Mouse (Mus musculus): ENCODE data around the gene Psmb11. TPM values are rescaled to one million over a fixed set of nuclear protein-coding genes. Genes with fewer than 3 reads are reported as not detected.

The Psmb11 gene
- total RNA-seq, 2 experiments from 2014 or later: 0.07 TPM; not detected in 1

DNA sequence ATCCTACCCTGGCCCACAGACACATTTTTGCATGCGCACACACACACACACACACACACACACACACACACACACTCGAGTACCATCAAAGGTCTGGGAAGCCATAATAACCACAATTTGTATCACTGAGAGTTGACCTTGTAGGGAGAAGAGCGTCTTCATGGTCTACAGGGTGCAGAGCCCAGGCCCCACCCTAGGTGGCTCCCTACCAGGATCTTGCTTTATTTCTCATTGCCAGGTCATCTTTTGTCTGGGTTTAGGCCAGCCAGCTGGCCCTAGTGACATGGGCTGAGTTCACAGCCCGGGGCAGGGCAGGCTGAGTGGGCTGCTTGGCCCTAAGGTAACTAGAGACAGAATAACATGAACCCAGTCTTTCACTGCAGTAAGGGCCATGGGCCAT is 12.9 kb downstream of the Psmb11 start:
- no peak for DNase-seq (ENCODE audit: low spot score in 2 of 2)
- intact Hi-C loops (cut with DNase I): no loop called here

DNA sequence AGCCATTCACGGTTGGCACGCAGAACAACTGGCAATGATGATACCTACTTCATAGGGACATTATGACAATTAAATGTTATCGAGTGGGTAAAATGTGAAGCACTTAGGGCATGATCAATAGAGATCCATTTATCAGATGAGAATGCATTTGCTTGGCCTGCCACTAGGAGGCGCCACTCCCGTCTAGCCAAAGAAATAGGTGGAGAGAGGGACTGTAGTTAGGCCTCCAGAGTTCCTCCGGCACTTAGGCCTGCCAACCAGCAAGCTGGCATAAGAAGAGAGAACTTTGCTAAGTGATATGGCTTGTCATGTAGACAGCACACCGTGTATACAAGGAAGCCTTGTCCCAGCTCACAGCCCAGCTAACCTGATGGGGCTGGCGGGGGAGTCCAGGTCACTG is 15.7 kb downstream of the Psmb11 start:
- DNase-seq (ENCODE audit: low spot score in 2 of 2): no peak
- intact Hi-C loops (cut with DNase I): loop anchor here (1.0 kb wide), 1 partner anchor 68 kb away; no protein-coding TSS in a partner anchor

GRCm38 (mm10) chr14:54638210-54638609 is 17.0 kb downstream of the Psmb11 start:
- intact Hi-C loops (cut with DNase I): no loop called here
- DNase-seq (ENCODE audit: low spot score in 2 of 2): peak in 1 of 2 experiments; percentile 49

- intact Hi-C loops (cut with DNase I): loop anchor here (2.0 to 5.0 kb wide), 4 partner anchors 57 to 581 kb away; partner anchors contain the start of gene Prmt5
- DNase-seq (ENCODE audit: low spot score in 2 of 2): no peak
These were observed 18.9 kb downstream of the Psmb11 start for GRCm38 (mm10) chr14:54640121-54640520.

GRCm38 (mm10) chr14:54640946-54641304 is 19.7 kb downstream of the Psmb11 start, which contains the start of gene Gm17606:
Gene Gm17606 (plus strand): TSS chr14:54640952.
- no peak for DNase-seq (ENCODE audit: low spot score in 2 of 2)
- intact Hi-C loops (cut with DNase I): loop anchor here (1.0 to 5.0 kb wide), 5 partner anchors 58 to 582 kb away; partner anchors contain the start of gene Prmt5

DNA sequence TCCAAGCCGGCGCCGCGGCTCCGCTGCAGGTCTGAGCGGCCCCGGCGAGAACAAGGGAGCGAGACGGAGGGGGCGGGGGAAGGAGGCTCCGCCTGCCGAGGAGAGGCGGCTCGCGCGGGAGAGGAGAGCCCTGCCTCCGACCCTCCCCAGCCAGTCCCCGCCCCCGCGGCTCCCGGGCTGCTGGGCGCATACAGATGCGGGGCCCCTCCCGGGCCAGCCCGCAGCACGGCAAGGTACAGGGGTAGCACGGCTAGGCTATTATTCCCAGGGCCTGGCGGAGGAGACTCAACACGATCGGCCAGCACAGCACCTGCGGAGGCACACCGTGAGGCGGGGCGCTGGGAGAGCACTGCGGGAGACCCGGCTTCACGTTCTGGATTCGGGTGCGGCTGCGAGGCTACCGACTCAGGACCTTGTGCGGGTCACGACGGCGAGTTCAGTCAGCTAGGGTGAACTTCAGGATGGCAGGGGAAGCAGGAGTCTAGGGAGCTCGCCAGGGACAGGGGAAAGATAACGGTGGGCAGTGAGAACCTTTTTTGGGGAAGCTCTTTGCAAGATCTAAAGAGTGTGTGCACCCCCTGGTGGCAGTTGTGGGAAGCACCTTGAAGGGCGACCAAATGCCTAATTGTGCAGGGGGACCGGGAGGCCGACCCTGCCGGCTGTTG is 20.2 kb downstream of the Psmb11 start, which contains the start of gene Cdh24:
Gene Cdh24 (minus strand): TSS at position 60 of the 665 bp plus-strand sequence.
- intact Hi-C loops (cut with DNase I): loop anchor here (1.0 to 5.0 kb wide), 5 partner anchors 59 to 583 kb away; partner anchors contain the start of gene Prmt5
- DNase-seq (ENCODE audit: low spot score in 2 of 2): peak; percentile 87 to 89

GRCm38 (mm10) chr14:54642224-54642944 is 21.2 kb downstream of the Psmb11 start:
- no peak for DNase-seq (ENCODE audit: low spot score in 2 of 2)
- intact Hi-C loops (cut with DNase I): loop anchor here (5.0 kb wide), 1 partner anchor 415 kb away; no protein-coding TSS in a partner anchor

- no peak for DNase-seq (ENCODE audit: low spot score in 2 of 2)
- intact Hi-C loops (cut with DNase I): loop anchor here (5.0 kb wide), 1 partner anchor 416 kb away; no protein-coding TSS in a partner anchor
These were observed 21.8 kb downstream of the Psmb11 start for GRCm38 (mm10) chr14:54643011-54643410.

- DNase-seq (ENCODE audit: low spot score in 2 of 2): no peak
- intact Hi-C loops (cut with DNase I): loop anchor here (5.0 kb wide), 1 partner anchor 417 kb away; no protein-coding TSS in a partner anchor
These were observed 23.1 kb downstream of the Psmb11 start for GRCm38 (mm10) chr14:54644294-54644693.

GRCm38 (mm10) chr14:54646455-54646854 is 25.2 kb downstream of the Psmb11 start:
- no peak for DNase-seq (ENCODE audit: low spot score in 2 of 2)
- intact Hi-C loops (cut with DNase I): no loop called here

GRCm38 (mm10) chr14:54646898-54647636 is 25.8 kb downstream of the Psmb11 start:
- intact Hi-C loops (cut with DNase I): no loop called here

DNA sequence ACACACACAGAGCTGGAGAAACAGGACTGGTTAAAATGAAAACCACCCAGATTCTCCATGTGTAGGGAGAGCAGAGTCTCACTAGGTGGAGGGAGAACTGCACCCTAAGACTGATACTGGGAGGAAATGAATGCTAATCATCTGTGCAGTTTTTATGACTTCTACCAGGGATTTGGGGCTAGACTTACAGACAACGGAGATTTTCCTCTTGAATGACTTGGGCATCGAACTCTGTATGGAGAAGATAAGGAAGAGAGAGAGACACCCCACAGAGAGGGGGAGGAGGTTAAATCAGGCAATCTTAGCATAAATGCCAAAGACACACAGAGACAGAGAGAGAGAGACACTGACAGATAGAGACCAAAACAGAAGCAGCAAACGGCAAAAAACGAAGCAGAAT is 26.7 kb downstream of the Psmb11 start:
- intact Hi-C loops (cut with DNase I): no loop called here
- no peak for DNase-seq (ENCODE audit: low spot score in 2 of 2)

More at GRCm38 (mm10) chr14:54646898-54647636, 25.8 kb downstream of the Psmb11 start:
- no peak for DNase-seq (ENCODE audit: low spot score in 2 of 2)

- DNase-seq (ENCODE audit: low spot score in 2 of 2): peak; percentile 81 to 92
- intact Hi-C loops (cut with DNase I): loop anchor here (1.0 kb wide), 1 partner anchor 50 kb away; no protein-coding TSS in a partner anchor
These were observed 29.6 kb downstream of the Psmb11 start for GRCm38 (mm10) chr14:54650621-54651454.

GRCm38 (mm10) chr14:54651556-54651955 is 30.3 kb downstream of the Psmb11 start:
- no peak for DNase-seq (ENCODE audit: low spot score in 2 of 2)
- intact Hi-C loops (cut with DNase I): loop anchor here (1.0 kb wide), 1 partner anchor 50 kb away; no protein-coding TSS in a partner anchor

- intact Hi-C loops (cut with DNase I): no loop called here
- no peak for DNase-seq (ENCODE audit: low spot score in 2 of 2)
These were observed 31.6 kb downstream of the Psmb11 start for GRCm38 (mm10) chr14:54652787-54653186.

DNA sequence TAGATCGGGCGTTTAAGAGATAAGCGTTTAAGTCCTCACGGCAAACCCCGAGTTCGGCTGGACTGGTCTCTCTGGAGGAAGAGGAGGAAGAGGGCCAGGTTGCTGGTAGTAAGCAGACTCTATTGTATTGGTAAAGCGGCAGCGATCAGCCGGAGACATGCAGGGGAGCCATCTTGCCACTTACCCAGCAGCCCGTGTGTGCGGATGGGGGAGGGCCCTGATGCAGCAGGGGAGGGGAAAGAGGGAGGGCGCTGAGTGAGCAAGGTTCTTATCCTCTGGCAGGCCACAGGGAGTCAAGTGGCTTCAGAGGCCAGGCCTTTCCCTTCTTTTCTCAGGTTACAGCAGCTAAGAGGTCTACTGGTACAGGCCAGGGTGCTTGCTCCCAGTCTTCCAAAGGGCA is 32.3 kb downstream of the Psmb11 start:
- intact Hi-C loops (cut with DNase I): no loop called here

GRCm38 (mm10) chr14:54660009-54660408 is 38.8 kb downstream of the Psmb11 start:
- peak in 1 of 2 experiments; percentile 43 for DNase-seq (ENCODE audit: low spot score in 2 of 2)
- intact Hi-C loops (cut with DNase I): no loop called here

More for the DNA sequence above, 32.3 kb downstream of the Psmb11 start:
- peak; percentile 82 to 91 for DNase-seq (ENCODE audit: low spot score in 2 of 2)

GRCm38 (mm10) chr14:54664477-54665222 is 43.4 kb downstream of the Psmb11 start:
- DNase-seq (ENCODE audit: low spot score in 2 of 2): peak; percentile 45 to 92
- intact Hi-C loops (cut with DNase I): no loop called here
